Mouse (Mus musculus) limb, embryonic 14.5 days (tissue): ENCODE results near the gene Rad52. TPM values are rescaled to one million over a fixed set of nuclear protein-coding genes. Genes with fewer than 3 reads are reported as not detected.

Experiments used
- ATAC-seq: fragments of 200-750 bp; cut with Nextera tagmentation; 2 replicates; pipeline ENCODE4 v1.8.0; 2017; ENCODE audit warnings: low read depth, moderate number of reproducible peaks, moderate TSS enrichment; ENCODE audit not compliant: low FRiP score
- DNase-seq: peaks from one replicate; pipeline ENCODE4 v3.0.0-alpha.2; 2015; ENCODE audit warnings: low spot score
- H3K27ac ChIP-seq: fragments of 300-500 bp; sonication (generic); replicated peaks from 2 replicates; pipeline ENCODE4 v1.5.1; 2014; ENCODE audit warnings: low read depth, mild to moderate bottlenecking, low read length, moderate library complexity, mixed read lengths
- H3K27me3 ChIP-seq: fragments of 300-500 bp; sonication (generic); 2 replicates; pipeline ENCODE4 v1.6.1; 2014; ENCODE audit warnings: low read length, mixed read lengths; ENCODE audit not compliant: control insufficient read depth, insufficient read depth
- H3K36me3 ChIP-seq: fragments of 300-500 bp; sonication (generic); 2 replicates; pipeline ENCODE4 v1.6.1; 2014; ENCODE audit warnings: mild to moderate bottlenecking, low read length, moderate library complexity, mixed read lengths; ENCODE audit not compliant: control insufficient read depth, insufficient read depth
- H3K4me1 ChIP-seq: fragments of 300-500 bp; sonication (generic); 2 replicates; pipeline ENCODE4 v1.6.1; 2014; ENCODE audit warnings: antibody characterized with exemption, low read length, mixed read lengths; ENCODE audit not compliant: control insufficient read depth, insufficient read depth
- H3K4me2 ChIP-seq: fragments of 300-500 bp; sonication (generic); replicated peaks from 2 replicates; pipeline ENCODE4 v1.6.1; 2014; ENCODE audit warnings: low read depth, mild to moderate bottlenecking, low read length, moderate library complexity; ENCODE audit not compliant: severe bottlenecking
- H3K4me3 ChIP-seq: fragments of 300-500 bp; sonication (generic); replicated peaks from 2 replicates; pipeline ENCODE4 v1.5.1; 2014; ENCODE audit warnings: low read length
- H3K9ac ChIP-seq: fragments of 300-500 bp; sonication (generic); 2 replicates; pipeline ENCODE4 v1.6.1; 2014; ENCODE audit warnings: mild to moderate bottlenecking, low read depth, low read length, moderate library complexity; ENCODE audit not compliant: severe bottlenecking
- H3K9me3 ChIP-seq: fragments of 300-500 bp; sonication (generic); 2 replicates; pipeline ENCODE4 v1.6.1; 2016; ENCODE audit warnings: low read length; ENCODE audit not compliant: control insufficient read depth
- POLR2A ChIP-seq: fragments of 200-500 bp; IDR thresholded peaks from 2 replicates; pipeline ENCODE4 v1.8.0; 2012; ENCODE audit warnings: inconsistent platforms, mild to moderate bottlenecking, moderate library complexity, borderline replicate concordance; ENCODE audit not compliant: insufficient read depth, insufficient read length; ENCODE audit errors: extremely low read depth
- WGBS: fragments of 180-500 bp; shearing (Covaris S2); extraction: QIAGEN DNeasy Blood & Tissue Kit; methylation state at CpG from one replicate; pipeline ENCODE4 v1.1.7; 2014; 5-methylcytosine and 5-hydroxymethylcytosine counted together
- polyA plus RNA-seq, 2 experiments: library from polyadenylated mRNA; depleted of rRNA in 1 of 2; stranded (reverse) in 1 of 2; unstranded in 1 of 2; fragments of >200 nt; fragmentation: Nextera tagmentation in 1 of 2; extraction: Ambion mirVana in 1 of 2; gene quantifications; 2 replicates each; pipeline versions ENCODE4 v1.2.1 to v1.2.3; 2012 to 2014

Rad52 gene
- polyA plus RNA-seq, 2 experiments, result 22.3 to 52.7 TPM

DNA sequence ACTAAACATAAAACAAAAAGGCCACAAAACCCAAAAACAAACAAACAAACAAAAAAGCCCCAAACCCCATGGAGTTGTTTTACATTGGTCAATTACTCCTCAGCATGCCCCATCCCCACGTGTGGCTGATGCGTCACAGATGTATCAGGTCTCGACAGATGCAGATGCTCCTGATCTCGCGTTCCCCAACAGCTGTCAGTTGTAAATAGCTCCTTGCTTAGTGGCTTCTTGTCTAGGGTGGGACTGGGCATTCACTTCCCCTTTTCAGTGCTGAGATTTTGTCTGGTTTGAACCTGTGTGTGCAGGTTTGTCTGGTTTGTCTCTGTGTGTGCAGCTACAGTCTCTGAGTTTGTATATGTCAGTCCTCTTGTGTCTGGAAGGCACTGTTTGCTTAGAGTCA is 9.5 kb downstream of the Rad52 start:
- no peak overlapping the region for H3K4me2 ChIP-seq
- no peaks in the 10 kb centered on the region for H3K27me3 ChIP-seq
- TF ChIP-seq POLR2A, result no peak
- H3K4me3 ChIP-seq, result no peak overlapping the region
- H3K36me3 ChIP-seq, result peaks cover 47% of the 10 kb centered on the region
- no peak overlapping the region for H3K9ac ChIP-seq
- DNase-seq (no peak), ATAC-seq (no peak; the same call in 1 of the 2 replicates)
- H3K27ac ChIP-seq, result no peak overlapping the region
- no peaks in the 10 kb centered on the region for H3K4me1 ChIP-seq
- no peaks in the 10 kb centered on the region for H3K9me3 ChIP-seq
- WGBS, result 75% methylated on average over 5 of the region's 5 CpGs

- Histone ChIP-seq H3K9me3 (no peaks in the 10 kb centered on the region), H3K27me3 (no peaks in the 10 kb centered on the region), H3K36me3 (peaks cover 76% of the 10 kb centered on the region), H3K4me2 (no peak overlapping the region), H3K4me1 (no peaks in the 10 kb centered on the region), H3K9ac (no peak overlapping the region), H3K4me3 (no peak overlapping the region), H3K27ac (no peak overlapping the region)
- DNase-seq (no peak), ATAC-seq (no peak)
- WGBS, result 89% methylated on average over 5 of the region's 5 CpGs
- no peak for TF ChIP-seq POLR2A
Measured at GRCm38 (mm10) chr6:119915710-119916109, 13.2 kb downstream of the Rad52 start.

DNA sequence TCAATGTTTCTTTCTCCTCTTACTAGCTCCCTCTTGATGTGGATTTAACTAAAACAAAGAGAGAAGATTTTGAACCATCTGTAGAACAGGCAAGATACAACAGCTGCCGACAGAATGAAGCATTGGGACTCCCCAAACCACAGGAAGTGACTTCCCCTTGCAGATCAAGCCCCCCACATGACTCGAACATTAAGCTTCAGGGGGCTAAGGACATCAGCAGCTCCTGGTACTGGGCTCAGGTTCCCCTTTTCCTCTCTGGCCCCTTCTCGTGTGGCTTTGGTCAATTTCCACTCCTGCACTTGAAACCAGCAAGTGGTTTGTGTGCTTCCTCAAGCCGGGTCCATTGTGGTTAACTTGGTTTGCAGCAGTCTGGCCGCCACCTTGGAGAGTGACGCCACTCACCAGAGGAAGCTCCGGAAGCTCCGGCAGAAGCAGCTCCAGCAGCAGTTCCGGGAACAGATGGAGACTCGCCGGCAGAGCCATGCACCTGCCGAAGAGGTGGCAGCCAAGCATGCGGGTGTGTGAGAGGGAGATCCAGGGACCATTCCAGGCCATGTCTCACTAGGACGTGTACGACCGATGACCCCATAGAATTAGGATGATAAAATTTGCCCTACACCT is 16.2 kb downstream of the Rad52 start:
- Histone ChIP-seq H3K9ac (no peak overlapping the region), H3K27ac (no peak overlapping the region), H3K27me3 (no peaks in the 10 kb centered on the region), H3K4me3 (no peak overlapping the region), H3K9me3 (no peaks in the 10 kb centered on the region), H3K4me2 (no peak overlapping the region), H3K4me1 (no peaks in the 10 kb centered on the region), H3K36me3 (peaks cover 80% of the 10 kb centered on the region)
- WGBS, result 86% methylated on average over 16 of the region's 16 CpGs
- no peak for TF ChIP-seq POLR2A
- ATAC-seq (no peak), DNase-seq (no peak)

- WGBS, result 88% methylated on average over 3 of the region's 3 CpGs
- Histone ChIP-seq H3K4me2 (no peak overlapping the region), H3K36me3 (peaks cover 89% of the 10 kb centered on the region), H3K9ac (no peak overlapping the region), H3K4me3 (no peak overlapping the region), H3K4me1 (no peaks in the 10 kb centered on the region), H3K27ac (no peak overlapping the region), H3K9me3 (no peaks in the 10 kb centered on the region), H3K27me3 (no peaks in the 10 kb centered on the region)
- TF ChIP-seq POLR2A, result no peak
- DNase-seq, result no peak
- ATAC-seq, result no peak
Measured at GRCm38 (mm10) chr6:119922136-119922535, 19.6 kb downstream of the Rad52 start.

DNA sequence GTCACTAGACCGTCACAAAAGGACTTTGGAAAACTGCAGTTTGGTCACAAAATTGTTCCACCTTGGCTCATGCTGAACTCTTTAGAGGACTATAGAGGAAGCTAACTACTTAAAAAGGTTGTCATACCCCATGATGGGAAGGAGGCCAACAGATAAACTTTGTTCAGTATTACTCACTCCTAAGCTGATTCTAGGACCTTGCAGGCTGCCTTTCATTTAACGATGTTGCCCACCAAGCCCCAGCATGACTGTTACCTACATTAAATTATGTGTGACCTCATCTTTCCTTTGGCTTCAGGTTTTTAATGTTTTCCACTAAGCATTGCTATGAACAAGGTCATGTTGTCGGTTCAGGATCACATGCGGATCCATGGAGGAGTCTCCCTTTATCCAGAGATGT is 20.0 kb downstream of the Rad52 start:
- H3K36me3 ChIP-seq, result peaks cover 93% of the 10 kb centered on the region
- H3K4me3 ChIP-seq, result no peak overlapping the region
- no peak overlapping the region for H3K4me2 ChIP-seq
- H3K9me3 ChIP-seq, result no peaks in the 10 kb centered on the region
- ATAC-seq (no peak), DNase-seq (no peak)
- H3K9ac ChIP-seq, result no peak overlapping the region
- TF ChIP-seq POLR2A, result no peak
- no peak overlapping the region for H3K27ac ChIP-seq
- no peaks in the 10 kb centered on the region for H3K27me3 ChIP-seq
- 91% methylated on average over 4 of the region's 4 CpGs for WGBS
- H3K4me1 ChIP-seq, result no peaks in the 10 kb centered on the region

DNA sequence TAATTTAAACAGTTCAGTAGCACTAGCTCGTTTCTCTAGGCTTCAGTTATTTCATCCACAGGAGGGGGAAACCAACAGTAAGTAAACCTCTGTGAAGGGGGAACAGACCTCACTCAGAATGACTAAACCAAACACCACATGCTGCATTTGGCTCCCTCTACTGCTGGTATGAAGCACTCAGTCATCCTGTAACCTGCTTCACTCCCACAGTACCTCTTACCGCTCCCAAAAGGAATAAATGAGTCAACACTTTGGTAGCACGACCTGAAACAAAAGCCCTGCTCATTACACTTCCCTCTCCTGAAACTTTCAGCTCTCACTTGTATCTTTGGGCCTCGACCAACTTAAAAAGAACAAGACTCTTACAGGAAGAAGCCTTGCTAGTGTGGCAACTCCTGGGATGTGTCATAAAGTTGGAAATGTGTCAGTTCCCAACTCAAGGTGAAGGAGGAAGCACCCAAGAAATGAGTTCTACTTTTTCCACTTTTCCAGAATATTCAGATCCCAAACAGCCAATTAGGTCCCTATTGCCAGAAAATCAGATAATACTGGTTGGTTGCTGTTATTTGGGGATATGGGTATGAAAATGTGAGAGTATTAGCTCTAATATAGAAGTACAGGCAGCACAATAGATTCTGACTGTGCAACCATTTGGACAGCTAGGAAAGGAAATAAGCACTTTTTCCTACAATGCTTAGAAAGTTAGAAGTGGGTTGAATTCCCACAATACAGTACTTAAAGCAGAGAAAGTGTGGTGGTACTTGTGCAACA is 21.9 kb downstream of the Rad52 start:
- peaks cover 93% of the 10 kb centered on the region for H3K36me3 ChIP-seq
- H3K4me3 ChIP-seq, result no peak overlapping the region
- TF ChIP-seq POLR2A, result no peak
- no peak overlapping the region for H3K4me2 ChIP-seq
- no peak for ATAC-seq
- no peak overlapping the region for H3K27ac ChIP-seq
- H3K9ac ChIP-seq, result no peak overlapping the region
- H3K9me3 ChIP-seq, result no peaks in the 10 kb centered on the region
- no peaks in the 10 kb centered on the region for H3K4me1 ChIP-seq
- peak; percentile 52 for DNase-seq
- 42% methylated on average over 4 of the region's 4 CpGs for WGBS
- no peaks in the 10 kb centered on the region for H3K27me3 ChIP-seq

Other genes starting within 250 kb of the Rad52 start
- 18.2 and 19.1 TPM in 2 replicates for gene Erc1, start 54.5 kb upstream of the Rad52 start, polyA plus RNA-seq (2012; rRNA removed)
- gene Erc1, start 54.5 kb upstream of the Rad52 start, polyA plus RNA-seq (2014; fragmentation: Nextera tagmentation; extraction: Ambion mirVana), result 29.3 and 30.9 TPM in 2 replicates
- gene Wnk1, start 136.0 kb downstream of the Rad52 start, polyA plus RNA-seq (2012; rRNA removed), result 117 and 129 TPM in 2 replicates
- gene Wnk1, start 136.0 kb downstream of the Rad52 start, polyA plus RNA-seq (2014; fragmentation: Nextera tagmentation; extraction: Ambion mirVana), result 65.3 and 71.6 TPM in 2 replicates
- 1.9 and 2.8 TPM in 2 replicates for gene Ninj2, start 190.7 kb downstream of the Rad52 start, polyA plus RNA-seq (2012; rRNA removed)
- gene Ninj2, start 190.7 kb downstream of the Rad52 start, polyA plus RNA-seq (2014; fragmentation: Nextera tagmentation; extraction: Ambion mirVana), result 1.3 and 1.7 TPM in 2 replicates